Mouse (Mus musculus) lung, postnatal 14 days (tissue): ENCODE results near the gene Syt10.
"Not testable (repeated sequence)": the region's sequence is repeated elsewhere in the genome, so short reads cannot be mapped to it uniquely, and the experiment has no call there.

Experiments
- DNase-seq: peaks from one replicate; pipeline ENCODE4 v3.0.0; 2021

Syt10 gene

GRCm38 (mm10) chr15:89841364-89842017 lies at the start of gene Syt10:
Gene Syt10 (minus strand): TSS chr15:89841860.
- DNase-seq = no peak

- no peak for DNase-seq
These were observed 42.1 kb upstream of the Syt10 start for GRCm38 (mm10) chr15:89883799-89884198.

DNA sequence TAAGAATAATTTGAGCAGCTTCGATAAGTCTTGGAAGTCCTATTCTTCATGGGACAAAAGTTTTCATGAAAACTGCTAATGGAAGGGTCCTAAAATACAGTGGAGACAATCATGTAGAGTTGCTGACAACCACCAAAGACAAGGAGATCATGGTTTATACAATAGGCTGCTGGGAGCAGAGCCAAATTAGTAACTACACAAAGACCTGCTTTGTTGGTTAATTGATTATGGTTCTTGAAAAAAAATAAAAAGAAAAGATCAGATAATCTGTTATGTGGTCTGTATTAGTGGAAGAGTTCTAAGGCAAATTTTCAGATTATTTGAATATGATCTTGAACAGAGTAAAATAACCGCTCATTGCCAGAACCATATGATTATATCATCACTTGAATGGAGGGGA lies 37.3 kb upstream of the Syt10 start:
- DNase-seq = no peak

DNA sequence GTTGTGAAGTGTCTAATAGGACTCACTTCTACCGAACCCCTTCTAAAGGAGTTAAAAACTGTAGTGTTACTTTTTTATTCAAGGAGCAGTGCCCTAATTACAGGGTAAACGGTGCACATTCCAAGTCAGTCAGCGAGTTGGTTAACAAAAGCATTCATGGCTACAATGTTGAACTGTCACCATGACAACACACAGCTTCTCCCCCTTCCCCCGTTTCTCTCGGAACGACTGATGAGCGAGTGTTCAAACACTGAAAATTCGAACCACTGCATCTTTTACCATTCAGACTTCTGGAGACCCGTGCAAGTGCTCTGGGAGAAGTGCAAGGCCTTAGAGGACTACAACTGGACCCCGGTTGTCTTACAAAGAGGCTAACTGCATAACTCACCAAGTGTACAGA lies 25.6 kb downstream of the Syt10 start:
- DNase-seq = no peak

GRCm38 (mm10) chr15:89804478-89804877 lies 37.2 kb downstream of the Syt10 start:
- DNase-seq = no peak

DNA sequence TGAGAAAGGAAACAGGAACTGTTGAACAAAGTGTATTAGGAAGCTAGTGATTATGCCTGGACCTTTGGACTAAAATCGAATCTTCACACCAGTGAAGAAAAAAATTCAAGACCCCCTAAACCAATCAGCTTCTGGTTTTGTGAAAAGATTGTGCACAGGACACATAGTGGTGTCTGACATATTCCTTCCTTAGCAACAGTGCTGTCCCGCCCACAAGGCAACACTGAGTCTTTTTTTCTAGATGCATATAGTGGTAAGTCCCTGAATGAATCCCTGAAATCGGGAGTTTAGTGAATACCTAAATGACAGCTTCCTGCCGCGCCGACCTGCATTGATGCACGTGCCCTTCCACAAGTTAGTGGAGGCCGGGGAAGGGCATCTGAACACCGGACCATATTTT lies 61.7 kb downstream of the Syt10 start:
- no peak for DNase-seq

DNA sequence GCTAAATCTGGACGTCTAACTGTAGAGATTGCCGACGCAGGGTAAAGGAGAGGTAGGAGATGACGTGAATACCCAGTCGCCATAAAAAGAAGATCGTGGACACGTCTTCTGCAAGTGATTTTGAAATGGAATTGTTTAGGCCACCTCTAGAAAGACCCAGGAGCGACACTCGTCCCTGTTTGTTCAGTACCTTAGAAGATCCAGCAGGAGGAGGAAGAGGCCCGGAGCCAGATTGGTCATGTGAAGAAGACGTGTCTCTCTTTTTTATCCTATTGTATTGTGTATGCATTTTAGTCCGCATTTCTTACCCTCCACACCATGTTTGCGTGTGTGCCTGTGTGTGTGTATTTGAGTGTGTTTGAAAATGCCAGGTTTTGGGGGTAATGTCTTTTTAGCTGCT lies 75.6 kb downstream of the Syt10 start:
- not testable (repeated sequence) for DNase-seq

DNA sequence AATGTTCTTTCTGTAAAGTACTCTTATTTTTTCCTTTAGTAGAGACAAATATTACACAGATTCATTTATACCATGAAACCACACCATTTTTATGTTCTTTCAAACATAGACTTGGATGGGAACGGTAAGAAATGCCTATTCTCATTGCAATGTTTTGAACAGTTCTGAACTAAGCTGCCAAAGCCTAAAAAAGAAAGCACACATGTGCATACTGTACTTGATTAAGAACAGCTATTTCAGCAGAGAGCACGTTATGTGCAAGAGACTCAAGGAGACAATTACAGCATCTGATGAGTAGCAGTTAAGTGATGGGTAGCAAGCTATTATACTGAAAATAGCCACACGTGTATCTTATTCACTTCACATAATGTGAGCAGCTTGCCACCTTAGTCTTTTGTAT lies 108.0 kb downstream of the Syt10 start:
- DNase-seq = no peak
